Mouse (Mus musculus): ENCODE measurements around the gene Rbm17.
"Not testable (repeated sequence)": the region's sequence is repeated elsewhere in the genome, so short reads cannot be mapped to it uniquely, and the experiment has no call there.

The Rbm17 gene

GRCm38 (mm10) chr2:11604053-11604452 lies at the start of gene Rbm17:
TSS of gene Rbm17 (minus strand) at chr2:11604153.
- in situ Hi-C loops (cut with MboI; ENCODE audit: low sequenced_read_pairs): loop anchor here (10.0 kb wide), 1 partner anchor 91 kb away; no protein-coding TSS in a partner anchor

- in situ Hi-C loops (cut with MboI; ENCODE audit: low sequenced_read_pairs): no loop called here
Measured at GRCm38 (mm10) chr2:11653330-11653729, 49.4 kb upstream of the Rbm17 start.

GRCm38 (mm10) chr2:11652780-11653179 lies 48.8 kb upstream of the Rbm17 start:
- in situ Hi-C loops (cut with MboI; ENCODE audit: low sequenced_read_pairs): no loop called here

GRCm38 (mm10) chr2:11652196-11652595 lies 48.2 kb upstream of the Rbm17 start:
- in situ Hi-C loops (cut with MboI; ENCODE audit: low sequenced_read_pairs): no loop called here

GRCm38 (mm10) chr2:11651476-11651875 lies 47.5 kb upstream of the Rbm17 start:
- in situ Hi-C loops (cut with MboI; ENCODE audit: low sequenced_read_pairs): no loop called here

GRCm38 (mm10) chr2:11645297-11645696 lies 41.3 kb upstream of the Rbm17 start:
- in situ Hi-C loops (cut with MboI; ENCODE audit: low sequenced_read_pairs): no loop called here

GRCm38 (mm10) chr2:11644057-11644456 lies 40.1 kb upstream of the Rbm17 start:
- in situ Hi-C loops (cut with MboI; ENCODE audit: low sequenced_read_pairs): no loop called here

- in situ Hi-C loops (cut with MboI; ENCODE audit: low sequenced_read_pairs): no loop called here
Measured at GRCm38 (mm10) chr2:11642451-11642941, 38.5 kb upstream of the Rbm17 start, which contains the start of gene Il2ra. TSS of gene Il2ra (plus strand) at chr2:11642807.

GRCm38 (mm10) chr2:11637115-11637514 lies 33.2 kb upstream of the Rbm17 start:
- in situ Hi-C loops (cut with MboI; ENCODE audit: low sequenced_read_pairs): no loop called here

GRCm38 (mm10) chr2:11636138-11636480 lies 32.2 kb upstream of the Rbm17 start:
- in situ Hi-C loops (cut with MboI; ENCODE audit: low sequenced_read_pairs): no loop called here

GRCm38 (mm10) chr2:11635471-11636137 lies 31.7 kb upstream of the Rbm17 start:
- in situ Hi-C loops (cut with MboI; ENCODE audit: low sequenced_read_pairs): no loop called here

GRCm38 (mm10) chr2:11635035-11635434 lies 31.1 kb upstream of the Rbm17 start:
- in situ Hi-C loops (cut with MboI; ENCODE audit: low sequenced_read_pairs): no loop called here

- in situ Hi-C loops (cut with MboI; ENCODE audit: low sequenced_read_pairs): no loop called here
Measured at GRCm38 (mm10) chr2:11625890-11626289, 21.9 kb upstream of the Rbm17 start, which contains the start of gene Gm17490. TSS of gene Gm17490 (minus strand) at chr2:11626264.

GRCm38 (mm10) chr2:11623726-11624125 lies 19.8 kb upstream of the Rbm17 start:
- in situ Hi-C loops (cut with MboI; ENCODE audit: low sequenced_read_pairs): no loop called here

GRCm38 (mm10) chr2:11623173-11623572 lies 19.2 kb upstream of the Rbm17 start:
- in situ Hi-C loops (cut with MboI; ENCODE audit: low sequenced_read_pairs): no loop called here

- in situ Hi-C loops (cut with MboI; ENCODE audit: low sequenced_read_pairs): no loop called here
Measured at GRCm38 (mm10) chr2:11619598-11619997, 15.6 kb upstream of the Rbm17 start.

GRCm38 (mm10) chr2:11616846-11617245 lies 12.9 kb upstream of the Rbm17 start:
- in situ Hi-C loops (cut with MboI; ENCODE audit: low sequenced_read_pairs): no loop called here

GRCm38 (mm10) chr2:11612939-11613338 lies 9.0 kb upstream of the Rbm17 start:
- in situ Hi-C loops (cut with MboI; ENCODE audit: low sequenced_read_pairs): not testable (repeated sequence)

GRCm38 (mm10) chr2:11606718-11607117 lies 2.8 kb upstream of the Rbm17 start:
- in situ Hi-C loops (cut with MboI; ENCODE audit: low sequenced_read_pairs): loop anchor here (10.0 kb wide), 1 partner anchor 88 kb away; no protein-coding TSS in a partner anchor

- in situ Hi-C loops (cut with MboI; ENCODE audit: low sequenced_read_pairs): loop anchor here (10.0 kb wide), 1 partner anchor 90 kb away; no protein-coding TSS in a partner anchor
Measured at GRCm38 (mm10) chr2:11604911-11605310, 958 bp upstream of the Rbm17 start.

GRCm38 (mm10) chr2:11602506-11603489 lies 1.2 kb downstream of the Rbm17 start:
- in situ Hi-C loops (cut with MboI; ENCODE audit: low sequenced_read_pairs): loop anchor here (10.0 kb wide), 1 partner anchor 92 kb away; no protein-coding TSS in a partner anchor
